Mouse (Mus musculus) hindlimb bud, embryonic 11.5 days (tissue): ENCODE measurements around the gene Slc7a10.

Experiments
- DNase-seq: peaks from one replicate; pipeline ENCODE4 v3.0.0-alpha.2; 2012; ENCODE audit warnings: low read depth, low spot score; ENCODE audit errors: extremely low spot score

Gene Slc7a10

GRCm38 (mm10) chr7:35171867-35172382, 14.3 kb upstream of the Slc7a10 start:
- DNase-seq: peak; percentile 90

DNA sequence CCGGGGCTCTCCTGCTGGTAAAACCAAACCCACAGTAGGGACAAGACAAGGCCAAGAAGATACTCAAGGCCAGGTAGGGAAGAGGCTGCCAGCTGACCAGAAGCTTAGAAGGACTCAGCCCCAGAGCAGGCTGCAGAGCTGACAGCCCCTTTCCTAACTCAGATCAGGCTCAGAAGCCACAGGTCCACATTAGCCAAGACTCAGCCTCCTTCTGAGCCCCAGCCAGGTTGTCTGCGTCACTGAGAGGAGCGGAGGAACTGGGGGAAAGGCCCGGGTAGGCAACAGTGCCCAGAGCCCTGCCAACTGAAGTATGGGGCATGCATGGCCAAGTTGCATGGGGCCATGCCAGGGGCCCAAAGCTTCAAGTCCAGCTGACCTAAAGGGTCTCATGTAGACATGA, 13.7 kb upstream of the Slc7a10 start:
- DNase-seq: no peak

DNA sequence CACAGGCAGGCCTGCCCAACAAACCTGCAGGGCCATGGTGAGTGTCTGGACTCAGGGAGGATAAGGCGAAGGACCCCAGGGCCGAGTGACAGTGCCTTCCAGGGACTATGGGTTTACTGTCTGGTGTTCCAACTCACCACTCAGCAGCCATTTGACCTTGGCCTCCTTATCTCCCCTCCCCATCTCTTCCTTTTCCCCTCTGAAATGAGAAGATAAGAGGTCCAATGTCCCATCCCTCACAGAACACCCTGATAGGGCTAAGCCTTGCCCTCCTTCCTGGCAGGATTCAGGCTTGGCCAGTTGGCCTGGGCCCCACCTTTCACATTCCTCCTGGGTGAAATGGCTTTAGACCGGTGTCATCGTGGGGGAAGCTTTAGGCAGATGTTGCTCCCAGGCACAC, 10.7 kb upstream of the Slc7a10 start:
- no peak for DNase-seq

DNA sequence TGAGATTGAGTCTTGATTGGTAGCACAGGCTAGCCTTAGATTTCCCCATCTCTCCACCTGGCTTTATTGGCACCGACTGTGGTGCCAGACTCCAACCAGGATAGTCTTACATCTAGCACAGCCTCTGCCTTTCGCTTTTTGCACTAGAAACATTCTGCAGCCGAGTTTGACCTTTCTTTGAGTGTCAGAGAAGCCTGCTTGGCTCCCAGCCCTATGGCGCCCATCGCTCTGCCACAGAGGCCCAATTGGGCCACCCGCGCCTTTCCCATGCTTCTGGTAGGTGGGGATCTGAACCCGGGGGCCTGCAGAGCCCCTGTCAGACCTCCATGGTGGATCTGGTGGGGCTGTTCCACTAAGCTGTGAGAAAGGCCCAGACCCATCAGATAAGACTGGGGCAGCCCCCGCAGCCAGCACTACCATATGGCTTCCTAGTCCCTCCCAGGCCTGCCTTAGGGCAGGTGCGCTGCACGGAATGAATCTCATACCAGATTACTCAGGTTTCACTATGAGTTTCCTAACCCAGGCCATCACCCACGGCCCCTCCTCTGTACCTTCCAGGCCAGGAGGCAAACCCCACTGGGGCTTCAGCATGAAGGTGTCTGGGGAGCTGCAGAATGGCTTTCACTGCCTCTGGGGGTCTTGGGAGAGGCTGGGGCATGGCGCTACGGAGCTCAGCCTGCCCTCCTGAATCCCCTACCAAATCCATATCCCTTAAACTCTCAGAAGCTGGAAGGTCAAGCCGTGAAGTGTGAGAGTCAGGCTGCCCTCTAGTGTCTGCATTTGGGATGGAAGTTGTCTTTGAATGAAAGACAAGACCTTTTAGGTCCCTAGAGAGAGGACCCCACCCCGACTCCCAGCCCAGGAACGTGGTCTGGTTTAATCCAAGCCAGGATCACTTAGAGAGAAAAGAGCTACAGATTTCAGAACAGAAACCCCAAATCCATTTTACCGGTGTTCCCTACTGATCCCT, 9.5 kb upstream of the Slc7a10 start:
- DNase-seq: no peak

GRCm38 (mm10) chr7:35184833-35185724, 1.1 kb upstream of the Slc7a10 start:
- no peak for DNase-seq

DNA sequence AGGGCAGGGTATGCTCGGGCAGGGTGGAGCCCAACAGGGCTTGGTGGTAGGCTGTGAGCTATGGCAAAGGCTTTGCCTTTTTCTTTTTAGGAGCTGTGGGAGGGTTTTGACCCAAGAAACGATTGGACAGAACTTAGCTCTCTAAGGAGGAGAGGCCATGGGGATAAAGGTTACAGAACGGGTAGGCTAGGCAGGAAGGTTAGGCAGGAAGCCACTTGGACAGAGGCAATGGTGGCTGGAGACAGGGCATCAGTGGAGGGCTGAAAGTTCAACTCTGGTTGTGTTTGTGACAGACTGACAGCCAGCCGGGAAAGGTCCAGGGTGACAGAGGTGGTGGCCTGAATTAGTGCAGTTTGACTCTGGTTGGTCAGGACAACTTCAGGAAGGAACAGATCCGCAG, 3.5 kb downstream of the Slc7a10 start:
- DNase-seq: no peak

- DNase-seq: no peak
Measured at GRCm38 (mm10) chr7:35191276-35191675, 5.1 kb downstream of the Slc7a10 start.

GRCm38 (mm10) chr7:35197022-35197421, 10.8 kb downstream of the Slc7a10 start:
- no peak for DNase-seq

- no peak for DNase-seq
Measured at GRCm38 (mm10) chr7:35198981-35199754, 13.0 kb downstream of the Slc7a10 start.

- no peak for DNase-seq
Measured at GRCm38 (mm10) chr7:35199755-35200154, 13.6 kb downstream of the Slc7a10 start.

DNA sequence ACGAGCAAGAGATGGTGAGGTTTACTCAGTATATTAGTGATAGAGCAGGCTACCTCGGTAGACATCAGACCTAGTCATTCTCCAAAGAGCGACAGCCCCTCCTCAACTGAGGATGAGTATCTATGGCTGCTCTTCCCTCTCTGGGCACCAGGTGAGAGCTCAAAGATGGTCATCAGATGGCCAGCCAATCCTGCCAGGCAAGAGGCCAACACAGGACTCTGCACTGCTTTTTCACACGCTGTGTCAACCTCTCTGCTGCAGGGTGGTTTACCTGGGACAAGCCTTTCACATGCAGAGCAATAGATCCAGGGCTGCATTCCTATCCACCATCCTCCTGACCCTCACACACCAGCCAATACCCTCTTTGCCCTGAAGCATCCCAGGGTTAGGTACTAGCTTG, 25.6 kb downstream of the Slc7a10 start:
- DNase-seq: no peak

DNA sequence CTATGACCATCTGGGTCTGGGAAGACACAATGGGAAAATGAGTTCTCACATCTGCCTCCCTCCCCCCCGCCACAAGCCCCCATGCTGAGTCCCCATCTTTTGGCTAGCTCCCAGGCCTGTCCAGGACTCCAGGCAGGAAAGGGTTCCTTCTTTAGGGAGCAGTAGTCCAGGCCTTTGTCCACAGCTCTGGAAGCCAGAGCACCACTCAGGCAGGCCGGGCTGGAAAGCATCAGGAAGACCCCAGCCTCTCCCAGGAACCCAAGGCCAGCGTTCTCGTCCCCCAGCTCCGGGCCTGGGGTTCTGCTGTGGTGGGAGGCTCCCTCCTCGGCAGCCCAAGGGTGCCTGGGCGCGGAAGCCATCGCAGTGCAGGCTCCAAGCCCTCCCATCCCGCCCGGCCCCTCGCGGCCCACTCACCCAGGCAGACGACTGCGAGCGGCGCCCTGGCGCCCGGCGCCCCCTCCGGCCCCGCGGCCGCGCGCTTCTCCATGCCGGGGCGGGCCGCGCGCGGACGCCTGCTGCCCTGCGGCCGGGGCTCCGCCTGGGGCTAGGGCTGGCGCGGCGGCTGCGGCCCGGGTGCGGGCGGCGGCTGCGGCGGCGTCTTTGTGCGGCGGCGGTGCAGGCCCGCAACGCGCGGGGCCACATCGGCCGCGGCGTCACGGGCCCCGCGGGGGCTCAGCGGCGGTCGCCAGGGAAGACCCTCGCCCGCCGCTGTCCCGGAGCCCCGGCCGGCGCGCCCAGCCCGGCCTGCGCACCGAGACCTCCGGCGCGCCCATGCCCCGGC, 28.4 kb downstream of the Slc7a10 start:
- no peak for DNase-seq

DNA sequence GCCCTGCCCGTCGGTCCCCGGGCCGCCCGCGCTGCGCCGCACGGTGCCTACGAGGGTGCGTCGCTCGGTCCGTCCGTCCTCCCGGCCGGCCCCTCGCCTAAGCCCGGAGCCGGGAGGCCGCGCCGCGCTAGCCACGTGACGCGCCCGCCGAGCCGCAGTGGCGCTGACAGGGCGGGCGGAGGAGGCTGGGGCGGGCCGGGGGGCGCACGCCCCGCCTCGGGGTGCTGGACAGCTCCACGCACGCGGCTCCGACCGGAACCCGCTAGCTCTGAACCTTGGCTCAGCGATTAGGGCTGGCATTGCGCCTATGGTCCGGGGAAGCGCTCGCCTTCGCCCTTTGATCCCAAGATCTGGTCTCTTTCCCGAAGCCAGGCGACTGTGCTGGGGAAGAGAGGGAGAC, 29.0 kb downstream of the Slc7a10 start, which contains the start of gene Lrp3:
Gene Lrp3, minus strand, starts transcription at position 274 of the 400 bp plus-strand sequence.
- no peak for DNase-seq

GRCm38 (mm10) chr7:35215731-35216130, 29.5 kb downstream of the Slc7a10 start:
- no peak for DNase-seq

DNA sequence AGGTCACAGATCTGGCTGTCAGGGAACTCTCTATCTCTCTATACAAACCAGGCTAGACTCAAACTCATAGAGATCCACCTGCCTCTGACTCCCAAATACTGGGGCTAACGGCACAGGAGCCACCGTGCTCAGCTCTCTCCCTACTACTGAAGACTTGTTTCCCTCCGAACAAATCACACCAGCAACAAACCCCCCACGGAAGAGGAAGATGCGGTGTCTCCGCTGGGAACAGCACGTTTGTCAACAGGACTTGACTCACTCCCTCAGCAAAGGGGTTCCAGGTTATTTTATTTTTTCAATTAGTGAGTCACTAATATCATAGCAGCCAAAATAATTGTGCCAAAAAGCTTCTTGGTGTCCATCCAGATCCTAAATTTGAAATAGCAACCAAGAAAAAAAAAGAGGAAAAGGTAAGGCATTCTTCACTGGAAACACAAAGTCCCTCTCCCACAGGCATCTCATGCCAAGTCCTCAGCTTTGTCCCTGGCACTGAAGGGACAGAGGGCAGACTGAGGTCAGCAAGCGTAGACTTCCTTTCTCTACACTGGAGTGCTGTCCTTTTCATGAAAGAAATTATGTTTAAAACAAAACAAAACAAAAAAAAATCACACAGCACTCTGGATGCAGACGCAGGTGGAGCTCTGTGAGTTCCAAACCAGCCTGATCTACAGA, 34.6 kb downstream of the Slc7a10 start:
- no peak for DNase-seq

DNA sequence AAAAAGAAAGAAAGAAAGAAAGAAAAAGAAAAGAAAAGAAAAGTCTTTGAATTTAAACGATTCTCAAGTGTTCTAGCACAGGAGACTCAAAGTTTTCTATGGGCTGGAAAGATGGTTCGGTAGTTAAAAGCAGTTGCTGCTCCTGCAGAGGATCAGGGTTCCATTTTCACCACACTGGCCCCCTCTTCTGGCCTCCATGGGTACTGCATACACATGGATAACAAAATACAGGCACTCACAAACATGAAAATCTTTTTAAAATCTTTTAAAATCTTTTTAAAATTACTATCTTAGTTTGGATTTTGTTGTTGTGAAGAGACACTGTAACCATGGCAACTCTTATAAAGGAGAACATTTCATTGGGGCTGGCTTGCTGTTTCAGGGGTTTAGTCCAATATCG, 44.1 kb downstream of the Slc7a10 start:
- DNase-seq: no peak

DNA sequence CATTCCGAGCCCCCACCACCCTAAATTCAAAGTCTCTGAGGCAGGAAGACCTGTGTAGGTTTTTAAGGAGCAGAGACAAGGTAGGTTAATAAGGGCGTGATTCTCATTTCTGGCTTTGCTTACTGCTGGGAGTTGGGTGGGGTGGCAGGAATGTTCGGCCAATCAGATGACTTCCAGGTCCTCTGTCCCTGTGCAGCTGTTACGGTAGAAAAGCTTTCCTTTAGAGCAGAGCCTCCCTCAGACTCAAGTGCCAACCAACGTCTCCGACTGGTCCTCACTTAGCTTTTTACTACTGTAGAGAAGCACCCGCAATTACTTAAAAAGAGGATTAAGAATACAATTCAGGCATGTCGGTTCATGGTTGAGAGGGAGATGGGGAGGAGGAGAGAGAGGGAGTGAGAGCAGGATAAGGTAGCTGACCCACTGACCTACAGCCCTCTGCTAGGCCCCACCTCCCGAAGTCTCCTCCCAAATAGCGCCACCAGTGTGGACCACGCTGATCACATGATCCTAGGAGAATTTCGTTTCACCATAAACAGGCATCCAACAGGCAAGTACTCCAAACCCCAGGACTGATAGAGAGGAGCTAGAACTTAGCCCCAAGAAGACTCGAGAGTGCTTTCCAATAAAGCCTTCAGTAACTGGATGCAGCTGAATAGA, 46.7 kb downstream of the Slc7a10 start:
- no peak for DNase-seq

- no peak for DNase-seq
Measured at GRCm38 (mm10) chr7:35233861-35234260, 47.7 kb downstream of the Slc7a10 start.
